Mouse (Mus musculus): ENCODE data around the gene Atp6v1c2.

Atp6v1c2 gene

DNA sequence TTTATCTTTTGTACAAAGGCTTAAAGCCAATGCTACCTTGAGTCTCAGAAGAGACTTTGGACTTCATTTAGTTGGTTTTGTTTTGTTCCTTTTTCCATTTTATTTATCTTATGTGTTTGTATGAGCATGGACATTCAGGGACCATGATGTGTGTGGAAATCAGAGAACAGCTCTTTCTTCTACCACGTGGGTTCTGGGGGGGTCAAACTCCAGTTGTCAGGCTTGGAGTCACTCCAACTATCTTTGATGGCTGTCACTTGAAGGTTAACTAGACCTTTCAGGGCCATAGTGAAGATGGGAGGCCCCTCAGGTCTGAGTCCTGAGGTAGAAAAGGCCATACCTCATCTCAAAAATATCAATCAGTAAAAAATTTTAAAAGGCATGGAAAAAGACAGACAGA lies 4.3 kb upstream of the Atp6v1c2 start:
- DNase-seq (ENCODE audit: low read depth, low spot score): no peak

DNA sequence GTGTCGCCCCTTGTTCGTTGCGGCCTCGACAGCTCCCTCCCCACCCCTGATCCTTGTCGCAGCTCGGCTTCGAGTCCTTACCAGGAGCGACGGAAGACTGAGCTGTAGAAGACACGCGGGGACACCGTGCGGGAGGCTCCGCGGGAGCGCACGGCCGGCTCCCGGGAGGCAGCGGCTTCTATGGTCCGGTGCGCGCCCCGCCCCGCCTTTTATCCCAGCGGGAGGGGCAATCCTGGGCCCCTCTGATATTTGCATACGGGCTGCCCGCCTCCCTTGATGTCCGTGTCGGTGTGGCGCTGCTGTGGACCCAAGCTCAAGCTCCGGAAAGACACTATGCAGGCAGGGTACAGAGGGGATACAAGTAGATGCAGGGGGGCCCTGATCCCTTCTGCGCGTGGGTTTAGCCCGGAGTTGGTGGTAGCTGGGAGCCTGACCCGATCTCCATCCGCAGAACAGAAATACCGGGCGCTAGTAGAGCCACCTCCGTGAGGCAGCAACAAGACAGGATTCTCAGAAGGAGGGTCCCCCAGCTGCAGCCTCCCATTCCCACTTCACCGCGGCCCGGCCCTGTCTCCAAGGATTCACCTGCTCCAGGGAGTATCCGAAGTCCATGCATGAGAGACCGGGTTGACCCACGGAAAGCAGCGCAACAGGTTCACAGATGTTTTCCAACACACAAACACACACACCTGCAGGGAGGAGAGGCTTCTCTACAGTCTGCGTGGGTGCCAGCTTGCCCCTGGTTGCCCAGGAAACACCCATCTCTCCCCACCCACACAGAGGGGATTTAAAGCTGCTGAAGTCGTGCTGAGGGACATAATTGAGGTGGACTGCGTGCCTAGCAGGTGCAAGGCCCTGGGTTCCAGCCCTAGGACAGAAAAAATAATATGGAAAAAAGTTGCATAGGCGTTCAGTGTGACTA lies 4.3 kb downstream of the Atp6v1c2 start:
- DNase-seq (ENCODE audit: low read depth, low spot score): no peak

DNA sequence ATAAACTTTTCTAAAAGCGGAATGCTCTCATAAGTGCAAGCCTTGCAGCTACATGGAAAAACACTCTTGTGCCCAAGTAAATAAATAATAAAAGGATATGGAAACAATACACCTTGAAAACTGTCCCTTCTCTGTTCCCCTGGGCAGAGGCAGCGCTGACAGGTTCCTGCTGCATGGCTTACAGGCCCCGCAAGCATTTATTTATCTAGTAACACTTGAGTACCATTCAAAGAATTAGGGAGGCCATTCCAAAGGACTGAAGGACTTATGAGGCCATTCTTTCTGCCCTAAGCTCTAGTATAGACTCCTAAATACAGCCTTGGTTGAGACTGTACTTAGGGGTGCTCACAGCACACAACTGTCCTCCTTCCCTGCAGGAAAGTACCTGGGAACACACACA lies 10.7 kb downstream of the Atp6v1c2 start:
- DNase-seq (ENCODE audit: low read depth, low spot score): no peak

DNA sequence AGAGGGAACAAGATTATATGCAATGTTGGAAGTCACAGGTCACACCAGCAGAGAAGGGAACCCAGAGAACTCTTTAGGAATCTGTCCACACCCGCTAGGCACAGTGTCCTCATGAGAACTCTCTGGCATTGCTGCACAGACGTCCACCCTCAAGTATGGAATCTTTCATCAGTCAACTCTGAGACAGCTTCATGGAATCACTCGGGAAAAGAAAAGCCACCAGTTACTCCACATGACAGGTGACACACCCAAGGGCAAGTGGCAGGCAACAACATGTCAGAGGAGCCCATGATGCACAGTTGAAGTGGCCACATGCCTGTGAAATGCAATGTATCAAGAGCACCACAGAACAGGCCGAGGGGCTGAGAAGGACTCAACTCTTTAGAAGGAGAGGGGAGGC lies 11.2 kb downstream of the Atp6v1c2 start:
- no peak for DNase-seq (ENCODE audit: low read depth, low spot score)

DNA sequence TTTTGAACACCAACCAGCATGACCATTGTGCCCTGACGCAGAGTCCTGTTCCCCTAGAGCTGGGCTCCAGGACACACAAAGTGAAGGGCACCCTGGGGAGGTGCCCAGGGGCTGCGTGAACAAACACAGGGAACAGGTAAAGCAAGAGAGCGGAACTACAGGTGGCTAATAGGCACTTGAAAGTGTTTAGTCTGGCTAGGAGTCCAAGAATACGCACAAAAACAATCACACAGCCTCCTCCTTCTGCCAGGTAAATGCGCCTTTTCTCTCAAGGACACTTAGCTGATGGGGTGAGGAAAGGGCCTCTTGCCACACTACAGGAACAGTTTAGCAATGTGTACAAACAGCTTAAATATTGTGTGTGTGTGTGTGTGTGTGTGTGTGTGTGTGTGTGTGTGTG lies 13.1 kb downstream of the Atp6v1c2 start:
- no peak for DNase-seq (ENCODE audit: low read depth, low spot score)

DNA sequence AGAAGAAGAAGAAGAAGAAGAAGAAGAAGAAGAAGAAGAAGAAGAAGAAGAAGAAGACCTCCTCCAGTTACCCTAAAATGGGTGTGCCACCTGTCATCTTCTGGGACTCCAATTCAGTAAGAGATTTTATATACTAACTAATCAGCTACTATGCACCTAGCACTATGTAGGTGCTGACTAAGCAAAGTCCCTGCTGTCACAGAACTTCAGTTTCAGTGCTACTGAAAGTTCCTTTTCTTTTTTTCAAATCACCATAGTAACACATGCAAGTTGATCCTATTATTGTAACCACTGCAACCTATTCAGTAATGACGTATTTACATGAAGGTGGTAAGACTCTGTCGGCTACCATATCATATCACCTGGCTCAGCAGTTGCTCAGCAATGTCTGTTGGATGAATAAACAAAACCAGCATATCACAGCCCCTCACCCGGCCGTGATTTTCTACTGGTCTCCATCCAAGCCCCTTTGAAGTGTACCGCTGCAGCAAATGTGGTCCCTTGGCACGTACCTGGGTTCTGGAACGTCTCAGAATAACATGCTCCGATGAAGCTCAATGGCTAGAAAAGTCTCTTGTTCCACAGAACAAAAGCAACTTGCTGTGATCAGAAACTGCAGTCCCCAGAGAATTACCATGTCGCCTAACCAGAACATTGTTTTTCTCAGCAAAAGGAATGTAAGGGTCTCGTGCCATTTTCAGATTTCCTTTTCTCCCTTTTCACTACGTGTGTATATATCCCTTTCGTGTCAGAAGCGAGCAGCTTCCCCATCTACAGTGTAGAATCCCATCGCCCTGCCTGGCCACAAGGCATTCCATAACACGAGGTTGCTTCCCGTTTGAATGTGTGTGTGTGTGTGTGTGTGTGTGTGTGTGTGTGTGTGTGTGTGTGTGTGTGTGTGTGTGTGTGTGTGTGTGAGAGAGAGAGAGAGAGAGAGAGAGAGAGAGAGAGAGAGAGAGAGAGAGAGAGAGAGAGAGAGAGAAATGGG lies 18.0 kb downstream of the Atp6v1c2 start:
- no peak for DNase-seq (ENCODE audit: low read depth, low spot score)

DNA sequence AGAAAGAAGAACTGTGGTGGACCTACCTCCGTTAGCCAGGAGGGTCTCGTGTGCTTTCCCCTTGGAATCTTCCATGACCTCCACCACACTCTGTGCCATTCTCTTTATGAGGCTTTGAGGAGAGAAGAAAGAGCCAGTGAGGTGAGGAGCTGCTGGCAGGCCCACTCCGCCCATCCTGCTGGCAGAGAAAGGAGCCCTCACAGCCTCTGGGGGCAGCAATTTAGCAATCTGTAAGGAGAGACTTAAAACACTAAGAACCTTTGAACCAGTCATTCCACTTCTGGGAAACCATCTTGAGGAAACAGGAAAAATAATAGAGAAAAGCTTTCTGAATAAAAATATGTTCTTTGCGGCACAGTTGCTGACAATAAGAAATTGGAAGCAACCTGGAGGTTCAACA lies 20.9 kb downstream of the Atp6v1c2 start:
- no peak for DNase-seq (ENCODE audit: low read depth, low spot score)

DNA sequence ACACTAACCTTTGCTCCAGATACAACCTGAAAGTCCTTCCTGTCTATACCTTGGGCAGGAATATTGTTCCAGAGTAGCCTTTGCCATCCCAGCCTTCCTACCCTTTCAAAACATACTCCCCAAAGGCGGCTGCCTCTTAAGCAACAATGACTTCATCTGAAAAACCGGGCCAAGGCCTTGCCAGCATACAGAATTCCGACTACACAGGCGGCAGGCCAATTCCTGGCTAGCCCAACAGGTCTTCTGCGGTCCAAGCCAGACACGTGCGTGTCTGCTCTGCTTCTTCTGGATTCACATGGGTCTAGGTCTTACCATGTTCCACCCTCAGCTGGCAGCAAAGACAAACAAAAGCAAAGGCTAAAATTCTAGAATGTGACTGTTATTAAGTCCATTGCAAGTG lies 23.7 kb downstream of the Atp6v1c2 start:
- no peak for DNase-seq (ENCODE audit: low read depth, low spot score)

DNA sequence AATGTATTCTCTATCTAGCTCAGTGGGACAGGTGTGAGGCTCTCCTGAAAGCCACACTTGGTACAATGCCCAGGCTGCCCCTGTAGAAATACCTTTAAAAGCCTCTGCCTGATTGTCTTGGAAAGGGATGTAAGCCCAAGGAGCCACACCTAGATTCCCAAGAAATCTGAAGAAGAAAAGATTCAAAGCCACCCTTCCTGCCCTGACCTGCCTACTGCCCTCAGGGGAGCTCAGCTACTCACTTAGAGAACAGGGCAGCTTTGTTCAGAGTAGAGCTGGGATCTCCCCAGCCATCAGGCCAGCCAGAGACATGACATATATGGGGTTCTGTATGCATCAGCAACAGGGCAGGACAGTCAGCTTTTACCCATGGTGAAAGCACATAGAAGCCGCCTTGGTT lies 29.3 kb downstream of the Atp6v1c2 start:
- no peak for DNase-seq (ENCODE audit: low read depth, low spot score)

DNA sequence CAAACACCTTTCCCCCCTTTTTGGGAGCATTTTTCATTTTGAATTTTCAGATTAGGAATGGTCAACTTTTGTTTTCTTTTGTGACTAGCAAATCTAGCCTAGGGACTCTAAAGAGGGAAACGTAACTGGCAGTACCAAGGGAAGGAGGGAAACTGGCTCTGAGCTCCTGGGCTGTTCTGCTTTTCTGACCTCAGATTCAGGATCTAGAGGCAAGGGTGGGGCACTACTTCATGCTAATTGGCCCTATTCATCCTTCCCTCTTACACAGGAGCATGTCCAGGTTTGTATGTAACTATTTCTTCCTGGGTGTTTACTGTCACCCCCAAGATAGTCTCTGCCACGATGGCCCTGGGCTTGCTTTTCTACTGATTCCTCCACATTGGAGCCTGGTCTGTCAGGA lies 32.3 kb downstream of the Atp6v1c2 start:
- DNase-seq (ENCODE audit: low read depth, low spot score): no peak

DNA sequence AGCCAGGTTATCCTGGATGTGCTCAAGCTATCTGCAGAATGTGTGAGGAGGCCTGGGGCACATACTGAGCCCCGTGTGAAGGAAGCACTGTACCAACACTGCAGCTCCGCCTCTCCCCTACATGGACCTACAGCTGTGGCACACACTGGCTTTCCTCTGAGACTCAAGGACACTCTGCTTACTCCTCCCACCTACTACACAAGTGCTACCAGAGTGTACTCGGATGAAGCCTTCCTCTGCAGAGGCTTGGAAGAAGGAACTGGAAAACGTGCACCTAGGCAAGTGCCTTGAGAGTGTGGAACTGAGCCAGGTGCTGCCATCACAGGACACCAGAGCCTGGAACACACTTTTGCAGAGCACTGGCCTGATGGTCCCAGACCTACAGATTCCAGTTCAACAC lies 38.6 kb downstream of the Atp6v1c2 start:
- no peak for DNase-seq (ENCODE audit: low read depth, low spot score)

DNA sequence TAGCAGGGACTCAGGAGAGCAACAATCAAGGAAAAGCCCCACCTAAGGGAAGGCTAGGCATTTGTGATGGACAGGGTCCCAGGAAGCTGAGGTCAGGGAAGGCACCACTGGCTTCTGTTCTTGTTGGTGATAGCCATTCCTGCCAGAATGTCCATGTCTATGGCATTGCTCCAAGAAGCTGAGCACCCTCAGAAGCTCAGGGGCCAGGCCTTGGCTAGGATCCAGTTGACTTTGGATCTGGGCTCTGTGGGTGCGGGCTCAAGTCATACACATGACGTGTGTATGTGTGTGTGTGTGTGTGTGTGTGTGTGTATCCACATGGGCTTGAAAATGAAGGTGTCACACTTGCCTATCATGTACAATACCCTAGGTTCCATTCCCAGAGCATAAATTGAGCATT lies 39.2 kb downstream of the Atp6v1c2 start:
- no peak for DNase-seq (ENCODE audit: low read depth, low spot score)

DNA sequence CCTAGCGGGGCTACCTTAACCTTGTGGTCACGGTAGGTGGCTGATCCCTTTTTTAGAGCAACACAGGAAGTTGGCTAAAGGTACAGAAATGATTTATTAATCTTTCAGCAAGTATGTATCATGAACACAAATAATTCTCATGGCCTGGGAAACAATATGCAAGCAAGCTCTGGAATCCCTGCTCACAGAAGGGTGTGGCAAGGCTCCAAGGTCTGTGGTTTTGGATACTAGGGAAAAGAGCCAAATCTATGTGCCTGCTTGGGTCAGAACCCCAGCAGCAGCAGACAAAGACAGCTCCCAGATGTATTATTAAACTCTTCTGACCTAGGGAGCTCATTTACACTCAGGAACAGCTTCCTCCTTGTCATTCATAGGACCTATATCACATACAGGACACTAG lies 40.1 kb downstream of the Atp6v1c2 start:
- DNase-seq (ENCODE audit: low read depth, low spot score): no peak

DNA sequence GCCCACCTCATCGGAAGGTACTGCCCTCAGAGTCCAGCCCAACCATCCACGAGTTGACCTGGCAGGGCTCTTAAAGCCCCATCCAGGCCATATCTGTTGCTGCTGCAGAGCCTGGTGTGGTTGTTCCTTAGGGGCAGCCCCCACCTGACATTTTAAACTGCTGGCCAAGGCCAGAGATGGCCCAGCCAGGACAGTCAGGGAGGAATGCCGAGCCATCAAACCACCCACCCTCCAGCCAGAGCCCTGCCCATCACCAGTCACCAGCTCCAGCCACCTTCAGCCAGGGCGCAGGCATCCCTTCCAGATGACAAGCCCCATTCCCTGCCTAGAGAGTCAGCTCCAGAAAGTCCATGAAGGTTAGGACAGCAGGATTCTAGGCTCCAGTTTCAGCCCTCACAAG lies 40.7 kb downstream of the Atp6v1c2 start:
- DNase-seq (ENCODE audit: low read depth, low spot score): no peak

DNA sequence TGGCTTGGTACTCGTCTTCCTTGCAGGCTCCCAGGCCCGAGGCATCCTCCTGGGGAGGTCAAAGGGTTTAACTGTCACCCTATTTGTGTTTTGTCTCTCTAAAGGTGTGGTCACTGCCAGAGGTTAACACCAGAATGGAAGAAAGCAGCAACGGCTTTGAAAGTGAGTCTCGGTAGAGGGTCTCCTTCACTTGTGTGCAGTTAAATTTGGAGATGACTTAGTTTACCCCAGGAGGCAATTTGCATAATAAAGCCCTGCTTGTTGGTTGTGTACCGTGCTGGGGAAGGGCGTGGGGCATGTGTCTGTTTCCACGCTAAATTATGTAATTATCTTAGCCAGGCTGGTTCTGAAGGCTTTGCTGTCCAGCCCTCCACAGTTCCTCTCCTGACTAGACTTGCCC lies 55.3 kb downstream of the Atp6v1c2 start:
- no peak for DNase-seq (ENCODE audit: low read depth, low spot score)

DNA sequence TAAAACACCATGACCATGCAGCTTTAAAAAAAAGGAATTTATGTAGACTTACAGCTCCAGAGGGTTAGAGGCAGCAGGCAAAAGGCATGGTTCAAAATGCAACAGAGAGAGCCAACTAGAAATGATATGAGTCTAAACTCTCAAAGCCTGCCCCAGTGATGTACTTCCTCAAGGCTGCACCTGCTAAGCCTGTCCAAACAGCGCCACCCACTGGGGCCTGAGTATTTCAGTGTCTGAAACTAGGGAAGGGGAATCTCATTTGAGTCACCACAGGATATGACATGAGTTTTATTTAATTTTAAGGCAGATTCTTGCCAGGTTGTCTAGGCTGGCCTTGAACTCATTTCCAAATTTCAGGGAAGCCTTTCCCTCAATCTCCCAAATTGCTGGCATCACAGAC lies 57.9 kb downstream of the Atp6v1c2 start:
- DNase-seq (ENCODE audit: low read depth, low spot score): peak; percentile 9

DNA sequence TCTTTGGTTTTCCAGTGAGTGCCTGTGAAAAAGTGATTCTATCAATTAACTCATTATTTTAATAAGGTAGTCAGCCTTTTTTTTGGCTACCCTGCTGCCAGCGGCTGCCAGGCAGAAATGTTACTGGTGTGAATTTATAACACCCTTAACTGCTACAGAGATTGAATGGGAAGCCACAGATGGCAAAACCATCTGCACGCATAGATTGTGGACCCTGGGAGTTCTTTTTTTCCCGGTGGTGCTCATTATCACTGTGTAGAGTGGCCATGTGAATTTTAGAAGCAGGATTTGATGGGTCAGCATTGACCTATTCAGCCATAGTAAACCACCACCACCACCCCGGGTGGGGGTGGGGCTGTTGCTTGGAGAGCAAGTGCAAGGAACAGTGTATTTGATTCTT lies 61.8 kb downstream of the Atp6v1c2 start:
- no peak for DNase-seq (ENCODE audit: low read depth, low spot score)

DNA sequence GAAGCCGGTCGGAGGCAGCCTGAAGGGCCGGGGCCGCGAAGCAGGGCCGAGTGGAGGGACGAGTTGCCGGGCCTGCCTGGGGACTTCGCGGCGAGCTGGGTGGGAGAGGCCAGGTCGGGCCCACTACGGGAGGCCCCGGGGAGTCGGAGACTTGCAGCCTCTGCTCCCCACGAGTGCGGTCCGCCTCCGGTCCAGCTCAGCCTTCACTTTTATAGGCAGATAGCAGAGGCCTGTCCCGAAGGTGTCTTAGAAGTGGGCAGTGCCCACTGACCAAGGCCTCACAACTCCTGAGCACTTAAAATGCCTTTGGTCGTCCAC lies 62.5 kb downstream of the Atp6v1c2 start:
- no peak for DNase-seq (ENCODE audit: low read depth, low spot score)

DNA sequence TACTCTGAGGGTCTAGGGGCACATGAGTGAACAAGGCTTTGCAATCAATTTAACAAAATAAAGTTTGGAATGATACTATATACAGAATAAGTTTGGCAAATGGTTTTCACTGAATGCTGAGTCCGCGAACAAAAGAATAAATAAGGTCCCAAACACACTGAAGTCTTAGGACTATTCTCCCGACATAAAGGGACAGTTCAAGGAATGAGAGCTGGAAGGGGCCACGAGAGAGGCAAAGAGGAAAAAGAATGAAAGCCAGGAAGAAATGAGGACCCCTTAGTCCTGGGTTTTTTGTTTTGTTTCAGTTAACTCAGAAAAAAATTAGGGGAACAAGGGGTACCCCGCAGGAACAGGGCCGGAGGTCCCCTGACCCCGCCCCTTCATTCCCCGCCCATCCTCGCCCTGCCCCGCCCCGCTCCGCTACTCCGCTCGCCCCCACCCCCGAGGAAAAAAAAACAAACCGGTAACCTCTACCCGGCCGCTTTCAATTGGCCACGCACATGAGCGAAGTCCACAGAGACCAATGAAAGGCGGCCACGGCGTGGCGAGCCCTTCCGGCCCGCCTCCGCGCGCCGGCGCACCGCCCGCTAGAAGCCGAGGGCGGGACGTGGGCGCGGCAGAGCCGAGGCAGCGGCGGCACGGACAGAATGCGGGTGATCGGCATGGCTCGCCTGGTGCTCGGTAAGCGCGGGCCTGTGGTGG lies 63.0 kb downstream of the Atp6v1c2 start, which contains the start of gene Pdia6:
Gene Pdia6 (plus strand): TSS at position 575 of the 702 bp plus-strand sequence.
- peak; percentile 95 for DNase-seq (ENCODE audit: low read depth, low spot score)

DNA sequence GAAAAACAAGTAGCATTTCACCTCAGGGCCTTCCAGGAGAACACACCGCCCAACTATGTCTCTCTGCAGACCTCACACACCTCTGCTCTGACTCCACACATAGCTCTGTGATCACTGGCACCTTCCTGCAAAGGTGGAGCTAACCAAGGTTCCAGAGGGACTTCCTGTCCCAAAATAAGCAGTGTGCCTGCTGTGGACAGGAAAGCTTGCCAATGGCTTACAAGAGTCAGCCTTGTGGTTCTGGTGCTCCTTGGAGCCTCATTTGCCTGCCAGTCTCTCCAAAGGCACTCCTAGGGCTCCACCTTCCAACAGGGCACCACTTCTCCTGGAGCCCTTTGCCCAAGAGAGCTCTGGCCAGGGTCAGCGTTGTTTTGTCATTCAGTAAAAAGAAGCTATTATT lies 64.3 kb downstream of the Atp6v1c2 start:
- DNase-seq (ENCODE audit: low read depth, low spot score): no peak

DNA sequence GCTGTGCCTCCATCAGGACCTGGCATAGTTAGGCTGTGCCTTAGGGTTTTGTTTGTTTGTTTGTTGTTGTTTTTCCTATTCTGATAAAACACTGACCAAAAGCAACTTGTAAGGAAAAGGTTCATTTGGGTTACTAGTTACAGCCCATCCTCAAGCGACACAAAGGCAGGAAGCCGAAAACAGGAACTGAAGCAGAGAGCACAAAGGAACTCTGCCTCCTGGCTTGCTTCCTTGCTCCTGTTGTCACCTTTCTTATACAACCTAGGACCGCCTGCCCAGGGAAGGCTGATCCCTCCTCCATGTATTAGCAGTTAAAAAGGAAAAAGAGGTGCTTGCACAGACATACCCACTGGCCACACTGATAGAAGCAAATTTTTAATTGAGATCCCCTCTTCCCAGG lies 65.3 kb downstream of the Atp6v1c2 start:
- no peak for DNase-seq (ENCODE audit: low read depth, low spot score)

DNA sequence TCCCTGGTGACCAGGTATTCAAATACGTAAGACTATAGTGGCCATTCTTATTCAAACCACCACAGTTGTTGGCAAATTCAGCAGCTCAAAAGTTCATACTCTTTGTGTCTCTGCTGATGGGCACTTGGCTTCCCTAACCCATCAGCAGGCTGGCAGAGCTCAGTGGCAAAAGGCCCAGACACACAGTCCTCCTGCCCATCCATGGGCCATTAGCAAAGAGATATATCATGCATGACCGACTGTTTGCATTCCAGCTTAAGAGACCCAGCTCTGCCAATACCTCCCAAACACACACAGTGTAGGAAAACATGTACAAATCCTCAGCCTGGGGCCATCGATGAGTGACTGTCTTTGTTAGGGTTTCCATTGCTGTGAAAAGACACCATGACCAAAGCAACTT lies 68.2 kb downstream of the Atp6v1c2 start:
- no peak for DNase-seq (ENCODE audit: low read depth, low spot score)

Measured in embryo, embryonic 11.5 days (tissue).